Mouse (Mus musculus): ENCODE results near the gene Foxd2. TPM values are rescaled to one million over a fixed set of nuclear protein-coding genes. Genes with fewer than 3 reads are reported as not detected.

Gene Foxd2
- polyA plus RNA-seq, 1 experiment from 2014 or later, result 1.3 TPM

- Histone ChIP-seq H3K27ac (no peak overlapping the region), H3K4me1 (peaks cover 7% of the 10 kb centered on the region), H3K27me3 (ENCODE audit: insufficient read depth, poor library complexity, severe bottlenecking) (peaks cover 30% of the 10 kb centered on the region), H3K36me3 (no peaks in the 10 kb centered on the region), H3K9me3 (no peaks in the 10 kb centered on the region), H3K4me3 (no peak overlapping the region)
- DNase-seq (ENCODE audit: low spot score), result no peak
- WGBS, result 53% methylated on average over 11 of the region's 11 CpGs
Observed at GRCm38 (mm10) chr4:114869765-114870490, 38.7 kb downstream of the Foxd2 start.

- Histone ChIP-seq H3K36me3 (no peaks in the 10 kb centered on the region), H3K4me3 (no peak overlapping the region), H3K27me3 (ENCODE audit: insufficient read depth, poor library complexity, severe bottlenecking) (peaks cover 32% of the 10 kb centered on the region), H3K9me3 (no peaks in the 10 kb centered on the region), H3K4me1 (no peaks in the 10 kb centered on the region), H3K27ac (no peak overlapping the region)
- DNase-seq (ENCODE audit: low spot score), result no peak
- 77% methylated on average over 5 of the region's 5 CpGs for WGBS
Observed at GRCm38 (mm10) chr4:114863166-114863565, 45.5 kb downstream of the Foxd2 start.

GRCm38 (mm10) chr4:114858426-114858825, 50.2 kb downstream of the Foxd2 start:
- H3K9me3 ChIP-seq, result no peaks in the 10 kb centered on the region
- no peak overlapping the region for H3K4me3 ChIP-seq
- 50% methylated on average over 5 of the region's 5 CpGs for WGBS
- no peaks in the 10 kb centered on the region for H3K36me3 ChIP-seq
- no peak overlapping the region for H3K27ac ChIP-seq
- H3K4me1 ChIP-seq, result no peaks in the 10 kb centered on the region
- H3K27me3 ChIP-seq (ENCODE audit: insufficient read depth, poor library complexity, severe bottlenecking), result peaks cover 27% of the 10 kb centered on the region
- no peak for DNase-seq (ENCODE audit: low spot score)

Other genes with a start within 250 kb of the Foxd2 start
- gene Gm12830, start 87.2 kb downstream of the Foxd2 start, polyA plus RNA-seq (2016; fragmentation: Nextera tagmentation; extraction: Ambion mirVana), result not detected in 2 replicates
- 0.62 TPM in 1 of 2 replicates, not detected in the other for gene Foxe3, start 17.1 kb upstream of the Foxd2 start, polyA plus RNA-seq (2016; fragmentation: Nextera tagmentation; extraction: Ambion mirVana)
- gene Cmpk1, start 78.4 kb upstream of the Foxd2 start, polyA plus RNA-seq (2016; fragmentation: Nextera tagmentation; extraction: Ambion mirVana), result 59.6 and 64.4 TPM in 2 replicates
- 13.0 and 13.5 TPM in 2 replicates for gene Stil, start 91.3 kb upstream of the Foxd2 start, polyA plus RNA-seq (2016; fragmentation: Nextera tagmentation; extraction: Ambion mirVana)
- 6.7 and 8.3 TPM in 2 replicates for gene Tal1, start 147.6 kb upstream of the Foxd2 start, polyA plus RNA-seq (2016; fragmentation: Nextera tagmentation; extraction: Ambion mirVana)
- 19.5 and 29.4 TPM in 2 replicates for gene Pdzk1ip1, start 179.8 kb upstream of the Foxd2 start, polyA plus RNA-seq (2016; fragmentation: Nextera tagmentation; extraction: Ambion mirVana)
- gene Cyp4x1, start 225.4 kb upstream of the Foxd2 start, polyA plus RNA-seq (2016; fragmentation: Nextera tagmentation; extraction: Ambion mirVana), result 0.10 and 0.21 TPM in 2 replicates

Measured in heart, embryonic 10.5 days (tissue).